Mouse (Mus musculus): ENCODE measurements around the gene Tmc4. TPM values are rescaled to one million over a fixed set of nuclear protein-coding genes. Genes with fewer than 3 reads are reported as not detected.
"Not testable (repeated sequence)": the region's sequence is repeated elsewhere in the genome, so short reads cannot be mapped to it uniquely, and the experiment has no call there.

Tmc4 gene
- polyA plus RNA-seq, 1 experiment, result 1.2 TPM

GRCm38 (mm10) chr7:3704475-3704874 is 27.1 kb upstream of the Tmc4 start:
- H3K4me2 ChIP-seq (ENCODE audit: low read depth), result peak overlapping the region; percentile 84
- peak; percentile 64 for TF ChIP-seq MAX (IDR thresholded peaks at IDR 0.05; ENCODE audit: low read depth)
- TF ChIP-seq POLR2AphosphoS2 (IDR thresholded peaks at IDR 0.05; ENCODE audit: insufficient read length, low read depth), result peak; percentile 35
- TF ChIP-seq E2F4 (IDR thresholded peaks at IDR 0.05; ENCODE audit: insufficient read depth), result no peak
- peak; percentile 32 for TF ChIP-seq POLR2A (IDR thresholded peaks at IDR 0.05; ENCODE audit: insufficient read length, low read depth)
- peak overlapping the region; percentile 62 for H3ac ChIP-seq (ENCODE audit: control insufficient read depth, insufficient read length)
- peak overlapping the region; percentile 94 for H3K4me3 ChIP-seq
- peaks cover 15% of the 10 kb centered on the region for H3K79me2 ChIP-seq (ENCODE audit: control insufficient read depth, insufficient read depth)
- H3K36me3 ChIP-seq (ENCODE audit: control insufficient read depth, insufficient read depth), result peaks cover 18% of the 10 kb centered on the region
- H3K27me3 ChIP-seq (ENCODE audit: control insufficient read depth, insufficient read depth, insufficient read length), result no peaks in the 10 kb centered on the region

- peaks cover 18% of the 10 kb centered on the region for H3K36me3 ChIP-seq (ENCODE audit: control insufficient read depth, insufficient read depth)
- peak within 1 kb of the TSS; percentile 84 for H3K4me2 ChIP-seq (ENCODE audit: low read depth)
- TF ChIP-seq E2F4 (IDR thresholded peaks at IDR 0.05; ENCODE audit: insufficient read depth) (no peak), POLR2A (IDR thresholded peaks at IDR 0.05; ENCODE audit: insufficient read length, low read depth) (peak; percentile 97), POLR2AphosphoS2 (IDR thresholded peaks at IDR 0.05; ENCODE audit: insufficient read length, low read depth) (peak; percentile 98), MYOG (IDR thresholded peaks at IDR 0.05; ENCODE audit: control insufficient read depth in 1 of 3, insufficient read depth in 1 of 3, insufficient read length in 2 of 3, low read depth in 2 of 3) (no peak), MYOD1 (IDR thresholded peaks at IDR 0.05; ENCODE audit: control insufficient read depth in 1 of 3, insufficient read length in 2 of 3, low read depth in 2 of 3) (peak in 1 of 3 experiments; percentile 1)
- H3ac ChIP-seq (ENCODE audit: control insufficient read depth, insufficient read length), result peak within 1 kb of the TSS; percentile 62
- no peaks in the 10 kb centered on the region for H3K27me3 ChIP-seq (ENCODE audit: control insufficient read depth, insufficient read depth, insufficient read length)
- H3K79me2 ChIP-seq (ENCODE audit: control insufficient read depth, insufficient read depth), result peaks cover 15% of the 10 kb centered on the region
- peak within 1 kb of the TSS; percentile 94 for H3K4me3 ChIP-seq
Observed at GRCm38 (mm10) chr7:3703879-3704441, 26.6 kb upstream of the Tmc4 start, which contains the start of gene Rps9. Gene Rps9, plus strand, starts transcription at chr7:3703993.

- H3K79me2 ChIP-seq (ENCODE audit: control insufficient read depth, insufficient read depth), result peaks cover 15% of the 10 kb centered on the region
- H3K4me3 ChIP-seq, result peak overlapping the region; percentile 94
- H3K27me3 ChIP-seq (ENCODE audit: control insufficient read depth, insufficient read depth, insufficient read length), result no peaks in the 10 kb centered on the region
- TF ChIP-seq MYOG (IDR thresholded peaks at IDR 0.05; ENCODE audit: control insufficient read depth in 1 of 3, insufficient read depth in 1 of 3, insufficient read length in 2 of 3, low read depth in 2 of 3) (no peak), TCF3 (IDR thresholded peaks at IDR 0.05; ENCODE audit: insufficient read length, low read depth) (no peak), CEBPB (IDR thresholded peaks at IDR 0.05; ENCODE audit: insufficient read depth, poor library complexity, severe bottlenecking) (no peak), MAX (IDR thresholded peaks at IDR 0.05; ENCODE audit: low read depth) (no peak), REST (IDR thresholded peaks at IDR 0.05; ENCODE audit: insufficient read depth, insufficient read length) (no peak), E2F4 (IDR thresholded peaks at IDR 0.05; ENCODE audit: insufficient read depth) (no peak), USF1 (IDR thresholded peaks at IDR 0.05; ENCODE audit: low read depth) (no peak), MYOD1 (IDR thresholded peaks at IDR 0.05; ENCODE audit: control insufficient read depth in 1 of 3, insufficient read length in 2 of 3, low read depth in 2 of 3) (no peak), SRF (IDR thresholded peaks at IDR 0.05; ENCODE audit: control insufficient read depth, insufficient read length, low read depth) (no peak), TCF12 (IDR thresholded peaks at IDR 0.05; ENCODE audit: insufficient read depth, poor library complexity, severe bottlenecking) (no peak), POLR2AphosphoS2 (IDR thresholded peaks at IDR 0.05; ENCODE audit: insufficient read length, low read depth) (no peak), POLR2A (IDR thresholded peaks at IDR 0.05; ENCODE audit: insufficient read length, low read depth) (no peak)
- peak overlapping the region; percentile 77 for H3K4me2 ChIP-seq (ENCODE audit: low read depth)
- peak overlapping the region; percentile 62 for H3ac ChIP-seq (ENCODE audit: control insufficient read depth, insufficient read length)
- peaks cover 18% of the 10 kb centered on the region for H3K36me3 ChIP-seq (ENCODE audit: control insufficient read depth, insufficient read depth)
Observed at GRCm38 (mm10) chr7:3703148-3703878, 26.0 kb upstream of the Tmc4 start.

- H3K4me2 ChIP-seq (ENCODE audit: low read depth), result no peak overlapping the region
- no peaks in the 10 kb centered on the region for H3K27me3 ChIP-seq (ENCODE audit: control insufficient read depth, insufficient read depth, insufficient read length)
- peaks cover 4% of the 10 kb centered on the region for H3K79me2 ChIP-seq (ENCODE audit: control insufficient read depth, insufficient read depth)
- no peak overlapping the region for H3K4me3 ChIP-seq
- no peak overlapping the region for H3ac ChIP-seq (ENCODE audit: control insufficient read depth, insufficient read length)
- H3K36me3 ChIP-seq (ENCODE audit: control insufficient read depth, insufficient read depth), result no peaks in the 10 kb centered on the region
- no peak for TF ChIP-seq MYOD1 (IDR thresholded peaks at IDR 0.05; ENCODE audit: control insufficient read depth in 1 of 3, insufficient read length in 2 of 3, low read depth in 2 of 3)
- TF ChIP-seq POLR2A (IDR thresholded peaks at IDR 0.05; ENCODE audit: insufficient read length, low read depth), result no peak
- no peak for TF ChIP-seq CEBPB (IDR thresholded peaks at IDR 0.05; ENCODE audit: insufficient read depth, poor library complexity, severe bottlenecking)
- no peak for TF ChIP-seq TCF12 (IDR thresholded peaks at IDR 0.05; ENCODE audit: insufficient read depth, poor library complexity, severe bottlenecking)
- TF ChIP-seq E2F4 (IDR thresholded peaks at IDR 0.05; ENCODE audit: insufficient read depth), result no peak
- TF ChIP-seq POLR2AphosphoS2 (IDR thresholded peaks at IDR 0.05; ENCODE audit: insufficient read length, low read depth), result no peak
- TF ChIP-seq REST (IDR thresholded peaks at IDR 0.05; ENCODE audit: insufficient read depth, insufficient read length), result no peak
- TF ChIP-seq MYOG (IDR thresholded peaks at IDR 0.05; ENCODE audit: control insufficient read depth in 1 of 3, insufficient read depth in 1 of 3, insufficient read length in 2 of 3, low read depth in 2 of 3), result no peak
- TF ChIP-seq SRF (IDR thresholded peaks at IDR 0.05; ENCODE audit: control insufficient read depth, insufficient read length, low read depth), result no peak
Observed at GRCm38 (mm10) chr7:3698471-3698870, 21.1 kb upstream of the Tmc4 start.

GRCm38 (mm10) chr7:3694949-3695305 is 17.6 kb upstream of the Tmc4 start:
- not testable (repeated sequence) for H3K36me3 ChIP-seq (ENCODE audit: control insufficient read depth, insufficient read depth); H3K27me3 ChIP-seq (ENCODE audit: control insufficient read depth, insufficient read depth, insufficient read length)
- H3K4me3 ChIP-seq, result peak overlapping the region; percentile 56
- H3ac ChIP-seq (ENCODE audit: control insufficient read depth, insufficient read length), result peak overlapping the region; percentile 70
- peak overlapping the region; percentile 83 for H3K4me2 ChIP-seq (ENCODE audit: low read depth)
- peaks cover 16% of the 10 kb centered on the region for H3K79me2 ChIP-seq (ENCODE audit: control insufficient read depth, insufficient read depth)

Measured in myocyte (in vitro differentiated cells).